Comparison of ENCODE assay signal across 7 mouse cellular contexts in the genomic region with DNA sequence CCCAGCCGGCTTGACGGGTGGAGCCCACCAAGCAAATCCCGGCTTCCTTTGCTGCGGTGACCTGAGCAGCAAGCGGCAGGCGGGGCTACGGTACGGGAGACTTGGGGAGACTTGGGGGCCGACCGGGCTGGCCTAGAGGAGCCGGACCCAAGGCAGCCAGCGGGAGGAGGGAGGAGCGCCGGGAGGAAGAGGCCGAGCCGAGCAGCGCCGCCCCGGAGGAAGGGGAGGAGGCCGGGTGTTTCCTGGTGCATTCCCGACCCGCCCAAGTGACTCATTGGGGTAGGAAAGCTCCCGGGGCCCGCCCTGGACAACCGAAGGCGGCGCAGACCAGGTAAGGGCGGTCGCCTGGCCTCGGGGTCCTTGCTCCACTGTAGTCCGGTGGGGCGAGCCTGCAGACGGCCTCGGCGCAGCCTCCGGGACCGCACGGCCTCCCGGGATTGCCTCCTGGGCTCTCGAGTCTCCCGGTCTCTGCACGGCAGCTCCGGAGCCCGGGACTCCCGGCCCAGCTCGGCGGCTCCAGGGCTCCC. TPM values are rescaled to one million over a fixed set of nuclear protein-coding genes. Genes with fewer than 3 reads are reported as not detected.
DNase-seq lines count a peak whose midpoint lies in the region; ATAC-seq and TF ChIP-seq lines count a peak whose summit lies in the region.

No protein-coding gene starts in this region.

- peak; percentile 41 for TF ChIP-seq CTCF in intestine, postnatal 0 days (IDR thresholded peaks at IDR 0.05; ENCODE audit: low read depth)

- peak overlapping the region; percentile 75 for H3K4me2 ChIP-seq in intestine, postnatal 0 days (replicated peaks; ENCODE audit: low read depth)
- H3K4me2 ChIP-seq in midbrain, embryonic 12.5 days (replicated peaks) = peak overlapping the region; percentile 75

- H3K27ac ChIP-seq in intestine, postnatal 0 days (ENCODE audit: low read depth, low read length) = peak overlapping the region; percentile 98
- H3K27ac ChIP-seq in limb, embryonic 10.5 days = peak overlapping the region; percentile 96
- H3K27ac ChIP-seq in midbrain, embryonic 12.5 days (replicated peaks) = peak overlapping the region; percentile 91

- whole genome bisulfite sequencing in intestine, postnatal 0 days = under 1% methylated on average over 31 of the region's 47 CpGs
- under 1% methylated on average over 47 of the region's 47 CpGs for WGBS in limb, embryonic 10.5 days
- 0% methylated on average over 39 of the region's 47 CpGs for WGBS in midbrain, embryonic 12.5 days

- peak; percentile 95 for DNase-seq in adrenal gland, postnatal 10 days
- peak; percentile 93 for DNase-seq in embryo, embryonic 9.5 days (ENCODE audit: extremely low spot score)
- DNase-seq in gastrocnemius, postnatal 4 days (ENCODE audit: low spot score in 2 of 2) = peak; percentile 76 to 88
- DNase-seq in limb, embryonic 10.5 days (ENCODE audit: low spot score) = peak; percentile 91
- DNase-seq in skeletal muscle tissue, adult 2 months (ENCODE audit: low read depth, low spot score) = peak; percentile 75

- no peaks in the 10 kb centered on the region for H3K4me1 ChIP-seq in intestine, postnatal 0 days (replicated peaks; ENCODE audit: control insufficient read depth, insufficient read depth, low read length)
- H3K4me1 ChIP-seq in limb, embryonic 10.5 days = peaks cover 13% of the 10 kb centered on the region
- H3K4me1 ChIP-seq in midbrain, embryonic 12.5 days = peaks cover 12% of the 10 kb centered on the region

- H3K9me3 ChIP-seq in intestine, postnatal 0 days (ENCODE audit: control insufficient read depth) = no peaks in the 10 kb centered on the region
- H3K9me3 ChIP-seq in limb, embryonic 10.5 days (replicated peaks) = no peaks in the 10 kb centered on the region
- no peaks in the 10 kb centered on the region for H3K9me3 ChIP-seq in midbrain, embryonic 12.5 days

- peak; percentile 98 for ATAC-seq in intestine, postnatal 0 days
- peak; percentile 96 for ATAC-seq in midbrain, embryonic 12.5 days (ENCODE audit: low FRiP score, low read depth)

- H3K27me3 ChIP-seq in intestine, postnatal 0 days (replicated peaks; ENCODE audit: control insufficient read depth, insufficient read depth, low read length) = no peaks in the 10 kb centered on the region
- no peaks in the 10 kb centered on the region for H3K27me3 ChIP-seq in limb, embryonic 10.5 days (ENCODE audit: low read depth, poor library complexity, severe bottlenecking)
- no peaks in the 10 kb centered on the region for H3K27me3 ChIP-seq in midbrain, embryonic 12.5 days

- H3K9ac ChIP-seq in intestine, postnatal 0 days (ENCODE audit: low read depth, low read length) = peak overlapping the region; percentile 98
- peak overlapping the region; percentile 78 for H3K9ac ChIP-seq in midbrain, embryonic 12.5 days (replicated peaks)

- H3K4me3 ChIP-seq in intestine, postnatal 0 days (ENCODE audit: low read depth, low read length) = peak overlapping the region; percentile 83
- H3K4me3 ChIP-seq in limb, embryonic 10.5 days = peak overlapping the region; percentile 92
- peak overlapping the region; percentile 87 for H3K4me3 ChIP-seq in midbrain, embryonic 12.5 days

- no peaks in the 10 kb centered on the region for H3K36me3 ChIP-seq in intestine, postnatal 0 days (ENCODE audit: control insufficient read depth, insufficient read depth)
- peaks cover 12% of the 10 kb centered on the region for H3K36me3 ChIP-seq in limb, embryonic 10.5 days
- no peaks in the 10 kb centered on the region for H3K36me3 ChIP-seq in midbrain, embryonic 12.5 days

RNA-seq across cellular contexts. Expression of gene Cyfip1, which starts 0.5 kb away (rescaled TPM):
- 10 to 100 TPM; 64.4 to 72.4 TPM for total RNA-seq in adrenal gland, postnatal 10 days (2021)
- 10 to 100 TPM; 53.7 to 56.1 TPM for total RNA-seq in gastrocnemius, postnatal 4 days (2021)
- 49.0 and 54.2 TPM in 2 replicates for polyA plus RNA-seq in intestine, postnatal 0 days (2015; fragmentation: Nextera tagmentation; extraction: Ambion mirVana)
- 98.2 and 117 TPM in 2 replicates for polyA plus RNA-seq in limb, embryonic 10.5 days (2016; fragmentation: Nextera tagmentation; extraction: Ambion mirVana)
- 73.3 and 79.9 TPM in 2 replicates for polyA plus RNA-seq in midbrain, embryonic 12.5 days (2016; fragmentation: Nextera tagmentation; extraction: Ambion mirVana)

RNA-seq across cellular contexts. Expression of gene Tubgcp5, which starts 48.1 kb away (rescaled TPM):
- total RNA-seq in adrenal gland, postnatal 10 days (2021) = 10 to 100 TPM; 20.2 to 24.5 TPM
- total RNA-seq in gastrocnemius, postnatal 4 days (2021) = 10 to 100 TPM; 16.3 to 18.6 TPM
- 6.9 and 7.9 TPM in 2 replicates for polyA plus RNA-seq in intestine, postnatal 0 days (2015; fragmentation: Nextera tagmentation; extraction: Ambion mirVana)
- 30.9 and 38.1 TPM in 2 replicates for polyA plus RNA-seq in limb, embryonic 10.5 days (2016; fragmentation: Nextera tagmentation; extraction: Ambion mirVana)
- 45.0 and 45.8 TPM in 2 replicates for polyA plus RNA-seq in midbrain, embryonic 12.5 days (2016; fragmentation: Nextera tagmentation; extraction: Ambion mirVana)

Comparison
In these comparisons a context has a peak if more than half of its experiments do, and no peak if none do; other contexts are left out.
1. Peak in every context shown above with its lines: DNase-seq, ATAC-seq, H3K4me3 ChIP-seq and H3K27ac ChIP-seq.